Mouse (Mus musculus) neural tube, embryonic 11.5 days (tissue): ENCODE results near the gene Patj. TPM values are rescaled to one million over a fixed set of nuclear protein-coding genes. Genes with fewer than 3 reads are reported as not detected.
"Not testable (repeated sequence)": the region's sequence is repeated elsewhere in the genome, so short reads cannot be mapped to it uniquely, and the experiment has no call there.

Experiments
- ATAC-seq: fragments of 200-750 bp; cut with Nextera tagmentation; 2 replicates; pipeline ENCODE4 v1.8.0; 2017; ENCODE audit warnings: moderate number of reproducible peaks, mild to moderate bottlenecking, moderate TSS enrichment, moderate library complexity; ENCODE audit not compliant: insufficient read depth, low FRiP score, low TSS enrichment
- DNase-seq: peaks from one replicate; pipeline ENCODE4 v3.0.0-alpha.2; 2015; ENCODE audit warnings: low spot score
- H3K27ac ChIP-seq: fragments of 300-500 bp; sonication (generic); 2 replicates; pipeline ENCODE4 v1.5.1; 2014; ENCODE audit warnings: low read depth, mild to moderate bottlenecking, low read length
- H3K27me3 ChIP-seq: fragments of 300-500 bp; sonication (generic); 2 replicates; pipeline ENCODE4 v1.6.1; 2014; ENCODE audit warnings: mild to moderate bottlenecking, low read length, mixed read lengths; ENCODE audit not compliant: control insufficient read depth, insufficient read depth
- H3K36me3 ChIP-seq: fragments of 300-500 bp; sonication (generic); 2 replicates; pipeline ENCODE4 v1.6.1; 2014; ENCODE audit warnings: mild to moderate bottlenecking, low read length, moderate library complexity, mixed read lengths; ENCODE audit not compliant: control insufficient read depth, insufficient read depth
- H3K4me1 ChIP-seq: fragments of 300-500 bp; sonication (generic); 2 replicates; pipeline ENCODE4 v1.6.1; 2014; ENCODE audit warnings: low read length, mixed read lengths; ENCODE audit not compliant: control insufficient read depth, insufficient read depth
- H3K4me2 ChIP-seq: fragments of 300-500 bp; sonication (generic); 2 replicates; pipeline ENCODE4 v1.6.1; 2014; ENCODE audit warnings: low read depth, mild to moderate bottlenecking, moderate library complexity
- H3K4me3 ChIP-seq: fragments of 300-500 bp; sonication (generic); 2 replicates; pipeline ENCODE4 v1.5.1; 2014; ENCODE audit warnings: low read depth, low read length
- H3K9ac ChIP-seq: fragments of 300-500 bp; sonication (generic); 2 replicates; pipeline ENCODE4 v1.6.1; 2014; ENCODE audit warnings: mild to moderate bottlenecking, low read length
- H3K9me3 ChIP-seq: fragments of 300-500 bp; sonication (generic); 2 replicates; pipeline ENCODE4 v1.6.1; 2016; ENCODE audit warnings: low read length; ENCODE audit not compliant: control insufficient read depth
- WGBS: fragments of 180-500 bp; shearing (Covaris S2); extraction: QIAGEN DNeasy Blood & Tissue Kit; methylation state at CpG from one replicate; pipeline ENCODE4 v1.1.7; 2014; 5-methylcytosine and 5-hydroxymethylcytosine counted together
- polyA plus RNA-seq: library from polyadenylated mRNA; unstranded; fragments of >200 nt; fragmentation: Nextera tagmentation; extraction: Ambion mirVana; gene quantifications from 2 replicates; pipeline ENCODE4 v1.2.1, GENCODE M21; 2014

Patj gene
- polyA plus RNA-seq, 1 experiment from 2014 or later = 7.2 TPM

- WGBS = 35% methylated on average over 6 of the region's 6 CpGs
- H3K4me2 ChIP-seq = no peak overlapping the region
- no peak for DNase-seq
- no peak overlapping the region for H3K9ac ChIP-seq
- H3K9me3 ChIP-seq = no peaks in the 10 kb centered on the region
- H3K27me3 ChIP-seq = no peaks in the 10 kb centered on the region
- ATAC-seq = no peak
- no peak overlapping the region for H3K4me3 ChIP-seq
- no peaks in the 10 kb centered on the region for H3K36me3 ChIP-seq
- no peak overlapping the region for H3K27ac ChIP-seq
- H3K4me1 ChIP-seq = 0 out of 2 replicates have a peak, but pooled peaks cover under 1% of the 10 kb centered on the region
Observed at GRCm38 (mm10) chr4:98400926-98401583, 5.5 kb downstream of the Patj start.

DNA sequence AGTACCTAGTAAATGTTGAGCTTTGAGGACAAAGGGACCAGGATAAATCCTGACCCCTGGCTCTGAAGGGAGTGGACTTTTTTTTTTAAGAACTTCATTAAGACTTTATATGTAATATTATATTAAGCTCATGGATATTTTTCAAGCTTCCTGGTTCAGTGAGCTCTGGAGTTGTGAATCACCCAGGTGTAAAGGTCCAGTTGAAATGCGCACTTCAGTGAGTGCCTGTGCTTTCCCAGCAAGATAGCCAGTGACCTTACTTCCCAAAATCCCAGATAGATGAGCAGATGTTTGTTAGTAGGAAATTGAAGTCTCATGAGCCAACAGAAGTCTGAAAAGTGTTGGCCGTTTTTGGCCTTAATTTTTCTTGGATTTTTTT lies 6.0 kb downstream of the Patj start:
- H3K27me3 ChIP-seq = no peaks in the 10 kb centered on the region
- H3K9me3 ChIP-seq = no peaks in the 10 kb centered on the region
- DNase-seq = no peak
- 70% methylated on average over 2 of the region's 2 CpGs for WGBS
- no peak overlapping the region for H3K4me3 ChIP-seq
- no peak overlapping the region for H3K9ac ChIP-seq
- no peaks in the 10 kb centered on the region for H3K36me3 ChIP-seq
- no peak overlapping the region for H3K4me2 ChIP-seq
- H3K4me1 ChIP-seq = no peaks in the 10 kb centered on the region
- ATAC-seq = no peak
- H3K27ac ChIP-seq = no peak overlapping the region

DNA sequence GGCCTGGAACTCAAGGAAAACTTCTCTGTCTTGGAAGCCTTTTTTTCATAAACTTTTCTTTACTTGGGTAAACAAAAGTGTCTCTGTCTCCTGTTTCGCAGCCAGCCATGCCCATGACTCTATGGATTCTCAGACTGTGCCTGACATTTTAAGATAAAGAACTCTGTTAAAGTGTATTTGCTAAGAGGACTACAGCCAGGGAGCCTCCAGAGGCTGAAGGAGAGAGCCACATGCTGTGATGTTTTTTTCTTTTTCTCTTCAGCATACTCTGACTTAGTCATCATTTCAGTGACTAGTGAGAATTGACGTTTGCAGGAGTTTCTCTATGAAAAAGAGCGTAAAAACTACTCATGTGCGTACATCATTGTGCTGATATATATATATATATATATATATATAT lies 7.9 kb downstream of the Patj start:
- WGBS = 81% methylated on average over 4 of the region's 4 CpGs
- Histone ChIP-seq H3K9ac (no peak overlapping the region), H3K27ac (no peak overlapping the region), H3K4me2 (no peak overlapping the region), H3K27me3 (no peaks in the 10 kb centered on the region), H3K36me3 (no peaks in the 10 kb centered on the region), H3K9me3 (no peaks in the 10 kb centered on the region), H3K4me3 (no peak overlapping the region), H3K4me1 (no peaks in the 10 kb centered on the region)
- no peak for ATAC-seq
- no peak for DNase-seq

DNA sequence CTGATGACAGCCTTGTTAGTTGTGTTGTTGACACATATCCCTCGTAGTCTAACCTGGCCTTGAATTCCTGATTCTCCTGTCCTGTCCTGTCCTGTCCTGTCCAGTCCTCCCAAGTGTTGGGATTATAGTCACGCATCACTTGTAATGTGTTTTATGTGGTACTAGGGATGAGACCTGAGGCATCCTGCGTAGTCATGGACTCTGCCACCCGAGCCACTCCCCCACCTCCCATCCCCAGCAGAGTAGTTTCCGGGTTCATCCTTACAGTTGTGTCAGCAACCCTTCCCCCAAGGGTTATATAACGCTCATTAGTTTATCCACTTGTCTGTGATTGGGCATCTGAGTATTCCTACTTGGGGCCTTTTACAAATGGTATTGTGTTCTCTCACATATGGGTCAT lies 8.8 kb downstream of the Patj start:
- no peak overlapping the region for H3K9ac ChIP-seq
- no peak overlapping the region for H3K4me3 ChIP-seq
- 89% methylated on average over 6 of the region's 6 CpGs for WGBS
- no peak overlapping the region for H3K27ac ChIP-seq
- ATAC-seq = no peak
- no peaks in the 10 kb centered on the region for H3K4me1 ChIP-seq
- no peaks in the 10 kb centered on the region for H3K36me3 ChIP-seq
- H3K4me2 ChIP-seq = no peak overlapping the region
- no peak for DNase-seq
- no peaks in the 10 kb centered on the region for H3K9me3 ChIP-seq
- no peaks in the 10 kb centered on the region for H3K27me3 ChIP-seq

DNA sequence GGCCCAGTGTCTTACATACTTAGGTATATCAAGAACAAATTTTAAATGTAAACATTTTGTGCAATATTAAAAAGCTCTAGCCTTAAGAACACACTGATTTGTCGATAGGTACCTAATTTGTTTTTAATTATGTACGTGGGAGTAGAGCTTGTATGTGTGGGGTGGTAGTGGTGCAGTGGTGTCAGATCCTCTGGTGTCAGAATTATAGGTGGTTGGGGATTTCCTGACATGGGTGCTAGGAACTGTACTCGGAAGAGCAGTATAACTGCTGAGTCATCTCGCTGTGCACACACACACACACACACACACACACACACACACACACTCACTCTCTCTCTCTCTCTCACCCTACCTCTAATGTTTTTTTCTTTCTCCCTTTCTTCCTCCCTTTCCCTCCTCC lies 12.9 kb downstream of the Patj start:
- Histone ChIP-seq H3K9ac (no peak overlapping the region), H3K27ac (no peak overlapping the region), H3K4me2 (no peak overlapping the region), H3K4me1 (no peaks in the 10 kb centered on the region), H3K9me3 (no peaks in the 10 kb centered on the region), H3K36me3 (no peaks in the 10 kb centered on the region), H3K27me3 (no peaks in the 10 kb centered on the region), H3K4me3 (no peak overlapping the region)
- DNase-seq (no peak), ATAC-seq (no peak)
- WGBS = 90% methylated on average over 4 of the region's 4 CpGs

- not testable (repeated sequence) for DNase-seq, H3K27me3 ChIP-seq, H3K27ac ChIP-seq, H3K4me3 ChIP-seq, H3K4me1 ChIP-seq, ATAC-seq, H3K9me3 ChIP-seq, H3K9ac ChIP-seq, H3K4me2 ChIP-seq, H3K36me3 ChIP-seq
- 96% methylated on average over 8 of the region's 8 CpGs for WGBS
Observed at GRCm38 (mm10) chr4:98415150-98415549, 19.6 kb downstream of the Patj start.

GRCm38 (mm10) chr4:98428371-98428770 lies 32.8 kb downstream of the Patj start:
- no peaks in the 10 kb centered on the region for H3K9me3 ChIP-seq
- no peak overlapping the region for H3K9ac ChIP-seq
- H3K4me1 ChIP-seq = no peaks in the 10 kb centered on the region
- no peak for DNase-seq
- 82% methylated on average over 8 of the region's 8 CpGs for WGBS
- H3K36me3 ChIP-seq = no peaks in the 10 kb centered on the region
- no peak overlapping the region for H3K27ac ChIP-seq
- no peak overlapping the region for H3K4me3 ChIP-seq
- H3K27me3 ChIP-seq = no peaks in the 10 kb centered on the region
- no peak for ATAC-seq
- H3K4me2 ChIP-seq = no peak overlapping the region

GRCm38 (mm10) chr4:98435641-98436457 lies 40.3 kb downstream of the Patj start:
- Histone ChIP-seq H3K4me1 (no peaks in the 10 kb centered on the region), H3K36me3 (no peaks in the 10 kb centered on the region), H3K27ac (no peak overlapping the region), H3K4me3 (no peak overlapping the region), H3K4me2 (no peak overlapping the region), H3K9me3 (no peaks in the 10 kb centered on the region), H3K27me3 (no peaks in the 10 kb centered on the region), H3K9ac (no peak overlapping the region)
- no peak for ATAC-seq
- no peak for DNase-seq
- 93% methylated on average over 10 of the region's 10 CpGs for WGBS
